Mouse (Mus musculus) heart, embryonic 11.5 days (tissue): Measurements from ENCODE around the gene Fcnb. TPM values are rescaled to one million over a fixed set of nuclear protein-coding genes. Genes with fewer than 3 reads are reported as not detected.

Experiments used
- ATAC-seq: fragments of 200-750 bp; cut with Nextera tagmentation; replicated peaks from 2 replicates; pipeline ENCODE4 v1.8.0; 2017; ENCODE audit warnings: moderate library complexity; ENCODE audit not compliant: insufficient number of reproducible peaks, low FRiP score, low TSS enrichment
- H3K27ac ChIP-seq: fragments of 300-500 bp; sonication (generic); 2 replicates; pipeline ENCODE4 v1.5.1; 2014; ENCODE audit warnings: mild to moderate bottlenecking, low read depth, low read length
- H3K27me3 ChIP-seq: fragments of 300-500 bp; sonication (generic); 2 replicates; pipeline ENCODE4 v1.6.1; 2014; ENCODE audit warnings: mild to moderate bottlenecking, low read length, mixed read lengths; ENCODE audit not compliant: control insufficient read depth, insufficient read depth
- H3K36me3 ChIP-seq: fragments of 300-500 bp; sonication (generic); 2 replicates; pipeline ENCODE4 v1.6.1; 2014; ENCODE audit warnings: mild to moderate bottlenecking, low read length, moderate library complexity, mixed read lengths; ENCODE audit not compliant: control insufficient read depth, insufficient read depth
- H3K4me1 ChIP-seq: fragments of 300-500 bp; sonication (generic); 2 replicates; pipeline ENCODE4 v1.6.1; 2014; ENCODE audit warnings: low read length; ENCODE audit not compliant: control insufficient read depth, insufficient read depth
- H3K4me2 ChIP-seq: fragments of 300-500 bp; sonication (generic); 2 replicates; pipeline ENCODE4 v1.6.1; 2014; ENCODE audit warnings: mild to moderate bottlenecking, moderate library complexity
- H3K4me3 ChIP-seq: fragments of 300-500 bp; sonication (generic); 2 replicates; pipeline ENCODE4 v1.5.1; 2014; ENCODE audit warnings: low read depth, low read length
- H3K9ac ChIP-seq: fragments of 300-500 bp; sonication (generic); 2 replicates; pipeline ENCODE4 v1.6.1; 2014; ENCODE audit warnings: mild to moderate bottlenecking, low read depth, low read length, moderate library complexity
- H3K9me3 ChIP-seq: fragments of 300-500 bp; sonication (generic); replicated peaks from 2 replicates; pipeline ENCODE4 v1.6.1; 2016; ENCODE audit warnings: low read length; ENCODE audit not compliant: control insufficient read depth
- WGBS: fragments of 180-500 bp; shearing (Covaris S2); extraction: QIAGEN DNeasy Blood & Tissue Kit; methylation state at CpG from one replicate; pipeline ENCODE4 v1.1.7; 2014; ENCODE audit not compliant: insufficient replicate concordance; 5-methylcytosine and 5-hydroxymethylcytosine counted together
- polyA plus RNA-seq: library from polyadenylated mRNA; unstranded; fragments of >200 nt; fragmentation: Nextera tagmentation; extraction: Ambion mirVana; gene quantifications from 2 replicates; pipeline ENCODE4 v1.2.1, GENCODE M21; 2014

The Fcnb gene
- polyA plus RNA-seq, 1 experiment from 2014 or later = 0.19 TPM

GRCm38 (mm10) chr2:28044920-28045598, 39.6 kb downstream of the Fcnb start:
- no peak overlapping the region for H3K9ac ChIP-seq
- no peaks in the 10 kb centered on the region for H3K36me3 ChIP-seq
- no peaks in the 10 kb centered on the region for H3K4me1 ChIP-seq
- H3K27ac ChIP-seq = no peak overlapping the region
- H3K9me3 ChIP-seq = no peaks in the 10 kb centered on the region
- ATAC-seq = no peak
- H3K4me3 ChIP-seq = no peak overlapping the region
- no peak overlapping the region for H3K4me2 ChIP-seq
- H3K27me3 ChIP-seq = no peaks in the 10 kb centered on the region
- 83% methylated on average over 9 of the region's 9 CpGs for WGBS

- Histone ChIP-seq H3K4me1 (no peaks in the 10 kb centered on the region), H3K36me3 (peaks cover 3% of the 10 kb centered on the region; the same call in 1 of the 2 replicates), H3K9ac (no peak overlapping the region), H3K9me3 (no peaks in the 10 kb centered on the region), H3K27me3 (no peaks in the 10 kb centered on the region), H3K4me2 (no peak overlapping the region), H3K27ac (no peak overlapping the region), H3K4me3 (no peak overlapping the region)
- no peak for ATAC-seq
- WGBS = 88% methylated on average over 1 of the region's 1 CpGs
Observed at GRCm38 (mm10) chr2:28040466-28040865, 44.2 kb downstream of the Fcnb start.

GRCm38 (mm10) chr2:28039647-28040325, 44.9 kb downstream of the Fcnb start:
- no peaks in the 10 kb centered on the region for H3K9me3 ChIP-seq
- H3K4me1 ChIP-seq = no peaks in the 10 kb centered on the region
- no peak overlapping the region for H3K4me2 ChIP-seq
- no peaks in the 10 kb centered on the region for H3K27me3 ChIP-seq
- no peak overlapping the region for H3K4me3 ChIP-seq
- 90% methylated on average over 10 of the region's 10 CpGs for WGBS
- ATAC-seq = no peak
- peaks cover 3% of the 10 kb centered on the region; the same call in 1 of the 2 replicates for H3K36me3 ChIP-seq
- no peak overlapping the region for H3K9ac ChIP-seq
- H3K27ac ChIP-seq = no peak overlapping the region

- H3K9me3 ChIP-seq = no peaks in the 10 kb centered on the region
- H3K4me2 ChIP-seq = no peak overlapping the region
- no peaks in the 10 kb centered on the region for H3K4me1 ChIP-seq
- H3K27me3 ChIP-seq = no peaks in the 10 kb centered on the region
- peaks cover 3% of the 10 kb centered on the region; the same call in 1 of the 2 replicates for H3K36me3 ChIP-seq
- 81% methylated on average over 14 of the region's 14 CpGs for WGBS
- H3K4me3 ChIP-seq = no peak overlapping the region
- no peak overlapping the region for H3K27ac ChIP-seq
- no peak for ATAC-seq
- no peak overlapping the region for H3K9ac ChIP-seq
Observed at GRCm38 (mm10) chr2:28038391-28039096, 46.1 kb downstream of the Fcnb start.

GRCm38 (mm10) chr2:28037505-28038390, 46.9 kb downstream of the Fcnb start:
- 88% methylated on average over 12 of the region's 12 CpGs for WGBS
- H3K4me1 ChIP-seq = no peaks in the 10 kb centered on the region
- peaks cover 3% of the 10 kb centered on the region; the same call in 1 of the 2 replicates for H3K36me3 ChIP-seq
- H3K27me3 ChIP-seq = no peaks in the 10 kb centered on the region
- no peak overlapping the region for H3K4me3 ChIP-seq
- no peak overlapping the region for H3K27ac ChIP-seq
- H3K9ac ChIP-seq = no peak overlapping the region
- no peaks in the 10 kb centered on the region for H3K9me3 ChIP-seq
- H3K4me2 ChIP-seq = no peak overlapping the region
- ATAC-seq = no peak

GRCm38 (mm10) chr2:28036788-28037187, 47.9 kb downstream of the Fcnb start:
- Histone ChIP-seq H3K27ac (no peak overlapping the region), H3K4me1 (peaks cover under 1% of the 10 kb centered on the region), H3K4me3 (no peak overlapping the region), H3K9ac (no peak overlapping the region), H3K9me3 (no peaks in the 10 kb centered on the region), H3K36me3 (peaks cover 3% of the 10 kb centered on the region; the same call in 1 of the 2 replicates), H3K4me2 (no peak overlapping the region), H3K27me3 (no peaks in the 10 kb centered on the region)
- WGBS = 86% methylated on average over 13 of the region's 13 CpGs
- no peak for ATAC-seq

- 88% methylated on average over 13 of the region's 13 CpGs for WGBS
- no peak overlapping the region for H3K27ac ChIP-seq
- no peaks in the 10 kb centered on the region for H3K9me3 ChIP-seq
- H3K4me3 ChIP-seq = no peak overlapping the region
- ATAC-seq = no peak
- H3K4me1 ChIP-seq = peaks cover 4% of the 10 kb centered on the region
- H3K36me3 ChIP-seq = peaks cover 6% of the 10 kb centered on the region; the same call in 1 of the 2 replicates
- no peaks in the 10 kb centered on the region for H3K27me3 ChIP-seq
- H3K9ac ChIP-seq = no peak overlapping the region
- H3K4me2 ChIP-seq = no peak overlapping the region
Observed at GRCm38 (mm10) chr2:28034011-28034710, 50.5 kb downstream of the Fcnb start.
